Mouse (Mus musculus) gastrocnemius, postnatal 25 days (tissue): ENCODE data around the gene Fam193a. TPM values are rescaled to one million over a fixed set of nuclear protein-coding genes. Genes with fewer than 3 reads are reported as not detected.

Source experiments
- DNase-seq: peaks from one replicate; pipeline ENCODE4 v3.0.0; 2022
- total RNA-seq, 2 experiments: library from RNA; stranded (reverse); gene quantifications; 1 replicate in 1 of 2; 2 replicates in 1 of 2; pipeline ENCODE4 v1.2.3; 2021

Gene Fam193a
- total RNA-seq, 2 experiments from 2014 or later, result 12.6 to 13.0 TPM

GRCm38 (mm10) chr5:34381700-34382099 lies 12.0 kb downstream of the Fam193a start:
- no peak for DNase-seq

DNA sequence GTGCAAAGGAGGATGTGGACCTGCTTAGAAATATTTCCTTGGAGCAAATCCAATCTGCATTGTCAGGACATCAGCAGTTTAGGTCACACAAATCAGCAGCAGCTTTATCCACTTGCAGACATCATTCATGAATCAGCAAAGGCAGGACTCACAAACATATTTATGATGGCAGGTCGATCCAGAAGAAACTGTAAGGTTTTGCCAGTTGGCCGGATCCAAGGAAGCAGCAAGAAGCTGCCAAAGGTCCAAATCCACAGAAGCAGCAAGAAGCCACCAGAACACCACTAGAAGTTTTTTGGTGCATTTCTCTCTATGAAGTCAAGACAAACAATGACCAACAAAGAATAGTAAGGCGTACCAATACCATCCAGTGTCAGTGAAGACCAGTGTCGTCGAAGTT lies 15.9 kb downstream of the Fam193a start:
- no peak for DNase-seq

DNA sequence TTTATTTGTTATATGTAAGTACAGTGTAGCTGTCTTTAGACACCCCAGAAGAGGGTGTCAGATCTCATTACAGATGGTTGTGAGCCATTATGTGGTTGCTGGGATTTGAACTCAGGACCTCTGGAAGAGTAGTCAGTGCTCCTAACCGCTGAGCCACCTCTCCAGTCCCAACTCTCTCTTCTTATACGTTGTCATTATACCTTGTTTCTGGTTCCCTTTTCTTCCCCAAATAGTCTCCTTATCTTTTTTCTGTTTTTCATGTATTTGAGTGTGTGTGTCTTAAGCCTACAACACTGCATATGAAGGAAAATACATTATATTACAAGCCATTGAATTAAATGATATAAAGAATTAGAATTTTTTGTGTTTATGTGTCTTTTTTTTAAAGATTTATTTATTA lies 17.0 kb downstream of the Fam193a start:
- no peak for DNase-seq

GRCm38 (mm10) chr5:34393251-34393650 lies 23.5 kb downstream of the Fam193a start:
- DNase-seq, result no peak

DNA sequence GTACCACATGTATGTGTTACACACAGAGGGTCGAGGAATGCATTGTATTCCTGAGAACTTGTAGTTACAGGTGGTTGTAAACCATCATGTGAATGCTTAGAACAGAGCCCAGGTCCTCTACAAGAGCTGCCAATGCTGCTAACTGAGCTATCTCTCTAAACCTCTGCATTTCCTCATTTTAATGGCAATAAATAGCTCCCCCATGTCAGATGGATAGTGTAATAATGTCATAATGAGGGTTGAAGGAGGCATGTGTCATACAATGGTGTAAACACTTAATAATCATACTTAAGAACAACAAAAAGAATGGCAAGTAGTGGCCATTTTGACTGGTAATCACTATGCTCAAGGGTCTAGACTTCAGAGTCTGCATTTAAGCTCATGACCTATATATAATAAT lies 25.6 kb downstream of the Fam193a start:
- no peak for DNase-seq

DNA sequence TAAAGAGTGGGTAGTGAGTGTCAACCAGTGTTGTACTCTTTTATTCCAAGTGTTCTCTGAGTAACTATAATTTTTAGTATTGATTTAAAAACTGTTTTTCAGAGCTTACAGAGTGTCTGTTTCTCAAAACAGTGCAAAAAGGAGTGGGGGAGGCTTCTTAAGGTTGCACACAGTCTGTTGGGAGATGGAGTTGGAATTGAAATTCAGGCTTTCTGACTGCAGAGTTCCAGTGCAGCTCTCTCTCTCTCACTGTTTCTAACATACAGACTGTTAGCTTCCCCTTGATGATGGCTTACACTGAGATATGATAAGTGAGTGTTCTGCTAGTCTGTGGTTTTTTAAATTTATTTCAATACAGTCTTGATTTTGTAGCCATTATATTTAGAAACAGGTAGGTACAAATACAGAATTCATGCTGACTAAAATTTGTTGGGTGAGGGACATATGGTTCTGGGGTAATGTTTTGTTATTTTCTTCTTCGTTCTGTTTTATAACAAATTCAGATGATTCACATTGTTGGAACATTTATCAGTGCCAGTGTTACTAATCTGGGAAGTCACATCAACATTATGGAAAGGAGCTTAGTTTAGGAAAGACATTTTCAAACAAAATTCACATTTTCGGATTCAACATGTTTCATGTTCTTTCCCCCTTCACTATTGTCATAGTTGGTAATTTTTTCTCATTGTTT lies 26.3 kb downstream of the Fam193a start:
- DNase-seq, result no peak

DNA sequence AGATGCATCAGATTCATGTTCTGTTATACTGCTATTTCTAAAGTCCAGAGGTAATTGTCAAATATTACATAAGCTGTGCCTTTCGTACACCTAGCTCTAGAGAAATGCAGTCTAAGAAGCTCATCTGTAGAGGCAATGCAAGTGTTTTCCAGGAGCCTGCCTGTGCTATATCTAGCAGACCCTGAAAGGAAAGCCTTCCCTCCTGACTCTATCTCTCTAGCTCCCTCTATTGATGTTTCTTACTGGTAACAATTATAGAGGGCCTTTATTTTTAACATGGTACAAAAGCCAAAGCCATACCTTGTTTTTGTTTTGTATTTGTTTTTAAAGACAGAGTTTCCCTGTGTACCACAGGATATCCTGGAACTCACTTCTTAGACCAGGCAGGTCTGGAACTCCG lies 28.1 kb downstream of the Fam193a start:
- DNase-seq, result no peak

DNA sequence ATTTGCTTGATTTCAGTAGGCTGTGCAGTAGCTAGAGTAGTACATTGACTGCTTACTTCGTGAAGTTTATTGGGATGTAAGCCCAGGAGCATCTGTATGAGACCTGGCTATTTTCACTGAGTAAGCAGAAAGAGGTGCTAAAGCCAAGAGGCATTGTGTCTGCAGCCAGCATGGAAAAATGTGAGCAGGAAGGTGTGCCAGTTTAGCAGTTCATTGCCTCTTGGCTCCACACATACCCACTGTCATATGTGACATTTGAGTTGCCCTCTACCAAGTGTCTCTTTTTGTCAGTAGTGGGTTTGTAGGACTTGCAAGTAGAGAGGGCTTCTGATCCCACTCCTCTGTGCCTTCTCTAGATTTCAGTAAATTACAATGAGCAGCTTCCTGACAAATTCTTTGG lies 28.6 kb downstream of the Fam193a start:
- DNase-seq, result no peak

DNA sequence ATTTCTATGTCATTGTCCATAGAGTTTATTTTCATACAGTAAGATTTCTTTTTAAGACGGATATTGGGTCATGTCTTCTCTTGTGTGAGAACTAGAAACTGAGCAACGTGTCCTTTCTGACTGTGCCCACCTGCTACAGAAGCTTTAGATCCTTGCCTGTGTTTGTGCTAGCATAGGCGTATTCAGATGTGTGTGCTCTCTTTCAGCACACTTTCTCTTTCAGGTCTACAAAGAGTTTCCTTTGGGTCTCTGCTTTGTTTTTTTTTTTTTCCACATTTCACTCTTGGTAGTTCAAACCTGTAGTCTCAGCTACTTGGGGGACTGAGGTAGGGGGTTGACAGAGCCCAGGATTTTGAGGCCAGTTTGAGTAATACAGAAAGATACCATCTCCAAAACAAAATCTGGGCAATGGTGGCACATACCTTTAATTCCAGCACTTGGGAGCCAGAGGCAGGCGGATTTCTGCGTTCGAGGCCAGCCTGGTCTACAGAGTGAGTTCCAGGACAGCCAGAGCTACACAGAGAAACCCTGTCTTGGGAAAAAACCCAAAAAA lies 37.7 kb downstream of the Fam193a start:
- no peak for DNase-seq

DNA sequence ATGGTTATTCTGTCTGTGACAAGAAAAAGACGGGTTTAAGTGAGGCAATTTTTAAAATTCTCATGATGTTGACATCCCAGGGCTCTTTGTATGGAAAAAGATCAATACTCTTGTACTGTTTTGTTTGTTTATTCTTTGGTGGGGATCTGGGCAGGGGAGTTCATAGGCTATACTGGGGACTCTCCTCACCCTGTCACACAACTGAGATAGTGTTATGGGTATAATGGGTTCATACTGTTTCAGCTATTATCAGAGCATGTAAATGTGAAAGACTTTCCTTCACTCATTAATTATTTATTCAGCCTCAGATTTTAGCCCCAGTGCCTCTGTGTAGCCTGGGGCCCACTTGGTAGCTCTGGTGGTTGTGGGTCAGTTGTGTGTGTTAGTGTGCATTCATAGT lies 39.3 kb downstream of the Fam193a start:
- no peak for DNase-seq

DNA sequence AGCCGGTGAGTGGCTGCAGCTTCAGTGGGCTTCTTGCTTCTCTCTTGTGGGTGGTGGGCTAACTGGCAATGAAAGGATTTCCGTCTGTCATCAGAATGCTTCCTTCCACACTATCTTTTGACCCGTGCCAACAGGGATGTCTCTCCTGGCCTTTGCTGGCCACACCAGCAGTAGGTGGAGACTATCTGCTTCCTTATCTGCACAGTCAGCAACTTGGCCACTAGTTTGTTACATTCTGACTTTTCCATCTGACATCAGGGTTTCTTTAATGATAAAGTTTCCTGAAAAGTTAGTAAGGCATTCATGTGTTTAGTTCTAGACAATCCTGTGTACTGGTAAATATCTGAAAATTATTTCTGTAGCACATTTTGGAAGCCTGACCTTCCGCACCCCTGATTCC lies 41.1 kb downstream of the Fam193a start:
- no peak for DNase-seq

DNA sequence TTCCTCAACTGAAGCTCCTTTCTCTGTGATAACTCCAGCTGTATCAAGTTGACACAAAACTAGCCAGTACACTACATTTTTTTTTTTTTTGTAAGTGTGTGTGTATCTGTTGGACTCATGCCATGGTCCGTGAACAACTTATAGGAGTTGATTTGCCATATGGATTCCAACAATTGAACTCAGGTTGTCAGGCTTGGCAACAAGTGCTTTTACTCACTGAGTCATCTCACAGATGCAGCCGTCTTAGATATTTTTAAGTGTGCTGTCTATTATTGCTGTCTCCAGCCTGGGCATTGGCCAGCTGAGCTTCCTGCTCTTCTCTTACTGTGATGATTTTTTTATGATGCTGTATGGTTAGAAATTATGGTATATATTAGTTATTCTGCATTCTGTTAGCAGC lies 44.2 kb downstream of the Fam193a start:
- DNase-seq, result no peak

GRCm38 (mm10) chr5:34417251-34418008 lies 47.7 kb downstream of the Fam193a start:
- DNase-seq, result no peak

DNA sequence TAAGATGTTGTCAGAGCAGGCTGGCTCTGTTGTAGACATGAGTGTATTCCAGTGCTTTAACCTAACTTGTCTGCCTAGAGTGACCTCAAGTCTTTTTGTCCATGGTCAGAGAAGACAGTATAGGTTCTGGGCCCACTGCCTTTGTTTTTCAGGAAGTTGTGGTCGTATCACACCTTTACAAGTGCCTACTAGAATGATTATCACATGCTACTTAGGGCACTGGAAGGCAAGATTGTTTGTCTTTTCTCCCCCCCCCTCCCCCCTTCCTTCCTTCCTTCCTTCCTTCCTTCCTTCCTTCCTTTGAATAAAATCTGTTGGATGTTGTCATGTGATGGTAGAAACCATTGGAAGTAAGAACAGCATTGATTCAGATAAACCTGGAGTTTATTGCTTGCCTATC lies 49.5 kb downstream of the Fam193a start:
- no peak for DNase-seq

- no peak for DNase-seq
Measured at GRCm38 (mm10) chr5:34430776-34431175, 61.0 kb downstream of the Fam193a start.

DNA sequence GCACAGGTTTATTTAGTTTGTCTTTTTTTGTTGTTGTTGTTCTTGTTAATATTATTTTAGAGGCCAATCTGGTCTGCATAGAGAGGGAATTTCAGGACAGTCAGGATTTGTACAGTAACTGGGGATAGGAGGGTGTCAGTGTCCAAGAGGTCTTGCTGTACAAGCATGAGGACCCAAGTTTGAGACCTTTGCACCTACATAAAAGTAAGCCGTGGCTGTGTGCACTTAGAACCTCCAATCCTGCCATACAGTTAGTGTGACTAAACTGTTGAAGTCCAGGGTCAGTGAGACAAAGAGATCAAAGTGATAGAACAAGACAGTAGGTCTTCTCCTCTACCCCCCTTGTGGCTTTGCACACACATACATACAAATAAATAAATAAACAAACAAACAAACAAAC lies 64.1 kb downstream of the Fam193a start:
- no peak for DNase-seq

DNA sequence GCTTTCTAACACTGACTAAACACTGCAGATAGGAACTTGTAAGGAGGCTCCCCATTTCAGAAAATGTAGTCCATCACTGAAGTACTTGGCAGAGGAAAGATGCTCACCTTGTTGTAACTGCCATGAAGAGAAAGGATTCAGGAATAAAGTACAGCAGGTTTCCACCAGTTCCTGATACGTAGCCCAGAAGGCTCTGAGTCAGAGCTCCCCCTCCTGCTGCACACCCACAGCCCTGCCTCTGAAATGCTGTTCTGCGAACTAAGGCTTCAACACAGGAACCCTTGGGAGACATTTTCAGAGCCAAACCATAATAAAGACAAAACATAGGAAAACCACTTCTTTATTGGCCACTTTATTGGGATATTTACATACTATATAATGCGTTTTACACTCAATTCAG lies 64.5 kb downstream of the Fam193a start:
- no peak for DNase-seq

DNA sequence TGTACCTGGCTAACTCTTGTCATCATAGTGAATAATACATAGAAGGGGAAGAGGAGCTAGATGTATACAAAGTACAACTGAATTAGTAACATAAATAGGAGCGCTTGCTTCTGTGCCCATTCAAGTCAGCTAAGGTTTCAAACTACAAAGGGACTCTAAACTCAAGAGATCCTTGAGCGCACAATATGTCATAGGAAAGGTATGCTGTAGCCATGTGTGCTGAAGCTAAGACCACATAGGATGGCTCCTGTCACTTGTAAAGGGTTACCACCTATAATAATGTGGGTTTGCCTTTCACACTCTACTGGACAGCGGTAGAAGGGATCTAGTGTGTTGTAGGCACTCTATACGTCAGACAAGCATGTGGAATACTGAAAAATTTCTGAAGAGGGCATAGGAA lies 68.3 kb downstream of the Fam193a start:
- DNase-seq, result no peak

- DNase-seq, result no peak
Measured at GRCm38 (mm10) chr5:34438659-34439058, 68.9 kb downstream of the Fam193a start.

- DNase-seq, result no peak
Measured at GRCm38 (mm10) chr5:34439768-34440167, 70.0 kb downstream of the Fam193a start.

GRCm38 (mm10) chr5:34441797-34442196 lies 72.1 kb downstream of the Fam193a start:
- no peak for DNase-seq

DNA sequence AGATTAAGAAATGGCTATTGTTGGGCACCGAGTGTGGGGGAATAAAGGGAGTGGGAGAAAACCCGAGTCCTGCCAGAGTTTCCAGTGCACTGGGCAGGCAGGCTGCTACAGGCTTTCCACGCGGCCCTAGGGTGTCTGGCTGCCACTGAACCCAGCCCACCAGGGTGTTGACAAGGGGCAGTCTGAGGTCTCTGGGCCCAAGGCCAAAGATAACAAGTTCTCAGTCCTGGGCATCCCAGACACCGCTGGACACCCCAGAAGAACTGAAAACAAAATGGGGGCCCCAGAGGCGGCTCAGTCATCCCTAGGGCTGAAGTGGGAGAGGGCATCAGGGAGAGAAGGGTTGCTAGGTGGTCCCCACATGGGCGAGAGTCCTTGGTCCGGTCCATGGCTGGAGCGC lies 76.5 kb downstream of the Fam193a start:
- no peak for DNase-seq

DNA sequence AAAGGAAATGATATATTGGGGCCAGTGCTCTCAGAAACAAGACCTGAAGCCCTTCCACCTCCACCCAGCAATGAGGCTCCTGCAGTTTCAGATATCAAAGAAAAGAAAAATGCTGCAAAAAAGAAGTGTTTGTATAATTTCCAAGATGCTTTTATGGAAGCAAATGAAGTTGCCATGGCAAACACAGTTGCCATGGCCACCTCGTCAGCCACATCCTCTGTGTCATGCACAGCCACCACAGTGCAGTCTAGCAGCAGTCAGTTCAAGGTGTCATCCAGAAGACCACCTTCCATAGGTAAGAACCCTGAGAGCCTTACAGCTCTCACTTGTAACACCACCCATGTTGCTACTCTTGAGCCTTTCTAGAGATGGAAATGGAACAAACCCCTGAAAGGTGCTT lies 89.3 kb downstream of the Fam193a start:
- DNase-seq, result no peak

DNA sequence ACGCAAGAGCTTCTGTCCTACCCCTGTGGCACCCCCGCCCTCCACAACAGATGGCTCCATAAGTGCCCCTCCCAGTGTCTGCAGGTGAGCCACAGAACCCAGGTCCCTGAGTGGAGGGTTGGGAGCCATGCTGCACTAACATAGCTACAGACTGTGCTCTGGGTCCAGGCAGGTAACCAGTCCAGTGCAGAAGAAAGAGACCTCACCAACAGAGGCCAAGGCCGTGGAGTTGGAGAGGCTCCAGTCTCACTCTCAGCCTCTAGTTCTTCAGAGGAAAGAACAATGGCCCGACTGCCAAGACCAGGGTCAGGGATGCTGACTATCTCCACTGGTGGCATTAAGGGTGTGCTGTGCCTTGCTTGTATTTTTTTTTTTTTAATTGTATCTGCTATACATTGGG lies 91.6 kb downstream of the Fam193a start:
- no peak for DNase-seq
